Mouse (Mus musculus) liver, embryonic 14.5 days (tissue): ENCODE results near the gene Ccn1.

Source experiments
- CTCF ChIP-seq: IDR thresholded peaks from 2 replicates; pipeline ENCODE4 v1.5.1; 2016; ENCODE audit warnings: antibody characterized with exemption, low read depth, control low read depth
- EP300 ChIP-seq: IDR thresholded peaks from 2 replicates; pipeline ENCODE4 v1.6.1; 2016; ENCODE audit warnings: antibody characterized with exemption, low read depth

DNA sequence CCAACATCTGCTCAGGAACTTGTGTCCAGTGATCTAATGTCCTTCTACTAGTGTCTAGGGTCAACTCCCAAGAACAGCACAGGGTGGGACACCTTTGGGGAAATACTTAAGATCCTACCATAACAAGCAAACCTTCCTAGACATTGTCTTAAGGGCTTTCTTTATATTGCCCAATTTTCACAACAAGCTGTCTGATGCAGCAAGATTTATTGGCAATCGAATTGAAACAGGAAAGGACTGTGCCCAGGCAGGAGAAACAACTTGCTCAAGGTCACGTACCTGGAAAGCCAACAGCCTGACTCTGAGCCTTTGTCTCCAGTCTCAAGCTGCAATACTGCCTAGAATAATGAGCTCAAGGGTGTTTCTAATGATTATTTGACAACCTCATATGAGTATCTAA lies 43.6 kb upstream of the Ccn1 start:
- TF ChIP-seq EP300: no peak
- no peak for TF ChIP-seq CTCF
